Mouse (Mus musculus): Measurements from ENCODE around the gene Abca13.

Abca13 gene

DNA sequence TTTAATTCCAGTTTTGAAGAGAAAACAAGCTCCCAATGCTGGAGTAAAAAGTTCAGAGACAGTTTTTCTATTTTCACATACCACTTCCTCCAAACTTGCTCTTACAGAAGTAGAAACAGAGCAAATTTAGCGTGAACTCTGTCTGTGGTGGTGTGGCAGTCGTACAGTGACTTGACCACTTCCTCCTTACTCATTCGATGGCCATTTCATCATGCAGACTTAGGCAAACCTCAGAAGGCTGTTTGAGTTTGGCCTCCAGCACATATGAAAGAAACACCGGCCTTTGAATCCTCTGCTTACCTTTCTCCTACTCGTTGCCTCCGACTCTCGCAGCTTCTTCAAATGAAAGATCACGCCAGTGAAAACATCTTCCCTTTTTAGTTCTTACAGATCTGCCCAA lies 340.0 kb downstream of the Abca13 start:
- no peak for DNase-seq (ENCODE audit: low read depth, low spot score)

DNA sequence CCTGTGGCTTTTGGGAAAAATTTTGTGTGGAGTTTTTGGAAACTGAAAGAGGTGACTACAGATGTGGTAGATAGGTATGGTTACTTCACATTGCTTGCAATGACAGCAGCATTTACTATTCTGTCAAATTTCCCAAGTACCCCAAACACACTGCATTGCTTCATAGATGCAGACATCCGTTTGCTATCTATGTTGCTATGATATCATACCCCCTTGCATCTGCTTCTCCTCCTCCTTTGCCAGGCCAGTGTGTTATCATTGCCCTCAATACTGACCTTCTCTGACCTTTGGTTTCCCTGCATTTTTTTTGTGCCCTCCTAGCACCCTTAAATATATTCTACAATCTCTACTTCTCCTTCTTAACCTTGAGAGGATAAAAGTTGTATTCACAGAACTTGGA lies 341.4 kb downstream of the Abca13 start:
- no peak for DNase-seq (ENCODE audit: low read depth, low spot score)

DNA sequence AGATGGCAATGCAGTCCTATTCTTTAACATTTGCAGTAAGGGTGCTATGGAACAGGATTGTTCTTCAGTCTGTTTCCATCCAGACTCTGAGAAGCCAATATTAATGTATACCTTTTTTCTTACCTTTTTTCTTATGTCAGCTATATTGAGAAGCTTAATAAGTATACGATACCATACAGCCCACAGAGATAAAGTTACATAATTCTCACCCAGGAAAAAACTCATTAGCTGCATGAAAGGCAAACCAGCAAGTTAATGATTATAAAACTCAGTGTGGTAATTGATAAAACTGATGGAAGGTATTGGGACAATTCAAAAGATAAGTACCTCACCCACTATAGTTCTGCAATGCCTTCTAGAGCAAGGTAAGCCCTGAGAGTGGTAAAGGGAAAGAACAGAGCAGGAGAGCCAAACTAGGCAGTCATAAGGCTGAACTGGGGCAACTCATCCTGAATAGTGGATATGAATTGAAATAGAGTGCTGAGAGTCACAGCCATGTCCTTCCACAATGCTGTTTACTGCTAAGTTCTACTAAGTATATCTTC lies 342.0 kb downstream of the Abca13 start:
- no peak for DNase-seq (ENCODE audit: low read depth, low spot score)

DNA sequence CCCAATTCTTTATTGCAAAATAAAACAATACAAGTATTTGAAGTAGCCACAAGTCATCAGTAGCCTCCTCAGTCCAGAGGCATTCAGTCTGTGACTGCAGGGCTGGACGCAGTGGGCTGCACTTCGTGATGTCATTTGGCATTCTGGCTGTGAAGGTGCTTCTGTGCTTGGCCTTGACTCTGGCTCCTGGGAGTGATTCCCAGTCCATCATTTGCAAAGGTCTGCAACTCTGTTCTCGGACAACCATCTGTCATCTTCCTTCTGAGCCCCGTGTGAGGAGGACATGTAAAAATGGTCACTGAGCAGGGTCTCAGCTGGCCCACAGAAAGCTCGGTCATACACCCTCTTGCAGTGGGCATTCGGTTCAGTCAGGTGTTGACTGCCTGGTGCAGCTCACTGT lies 345.1 kb downstream of the Abca13 start:
- no peak for DNase-seq (ENCODE audit: low read depth, low spot score)

DNA sequence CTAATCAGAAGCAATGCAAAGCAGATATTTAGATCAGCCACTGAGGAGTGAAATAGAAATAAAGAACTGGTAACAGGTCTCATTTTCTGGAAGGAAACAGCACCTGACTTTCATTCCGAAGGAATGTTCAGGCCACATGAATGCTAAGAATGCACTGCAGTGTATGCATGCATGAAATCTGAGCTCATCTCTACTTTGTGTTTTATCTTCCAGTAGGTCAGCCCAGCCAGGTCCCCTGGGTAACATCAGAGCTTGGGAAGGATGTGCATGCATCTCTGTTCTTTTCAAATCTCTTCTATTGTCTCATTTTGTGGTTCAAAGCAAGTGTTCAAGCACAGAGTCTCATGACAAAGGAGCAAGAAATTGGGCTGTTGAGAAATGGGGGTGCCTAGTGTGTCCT lies 346.6 kb downstream of the Abca13 start:
- DNase-seq (ENCODE audit: low read depth, low spot score), result no peak

DNA sequence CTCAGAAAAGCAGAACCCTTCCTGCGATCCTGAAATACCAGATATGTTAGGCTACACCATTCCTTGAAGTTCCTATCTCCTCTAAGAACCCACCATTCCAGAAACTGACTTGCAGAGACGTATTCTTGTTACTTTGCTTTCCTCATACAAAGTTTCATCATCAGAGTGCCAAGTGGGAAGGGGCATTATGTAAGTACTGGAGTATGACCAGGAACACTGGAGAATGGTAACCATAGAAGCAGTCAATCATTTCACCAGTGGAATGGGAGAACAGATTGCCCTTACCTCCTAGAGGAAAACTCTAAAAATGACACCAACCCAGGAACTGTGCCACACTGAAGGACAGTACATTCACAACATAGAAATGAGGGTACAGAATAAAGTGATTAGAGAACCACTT lies 368.3 kb downstream of the Abca13 start:
- DNase-seq (ENCODE audit: low read depth, low spot score), result no peak

DNA sequence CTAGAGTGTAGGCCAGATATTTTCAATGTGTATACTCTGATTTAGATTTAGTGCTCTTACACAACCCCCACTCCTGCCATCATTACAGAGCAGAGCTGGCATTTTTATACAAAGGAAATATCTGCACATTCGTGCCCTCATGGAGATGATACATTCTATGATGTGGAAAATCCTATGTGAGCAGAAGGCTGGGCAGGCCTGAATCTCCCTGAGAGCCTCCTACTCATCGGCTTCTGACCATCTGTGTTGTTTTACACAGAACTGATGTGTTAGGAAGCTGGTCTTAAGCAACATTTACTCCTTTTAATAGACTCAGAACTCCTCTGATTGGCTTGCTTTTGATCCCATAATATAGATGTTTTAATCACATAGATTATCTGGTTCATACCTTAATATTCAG lies 376.6 kb downstream of the Abca13 start:
- DNase-seq (ENCODE audit: low read depth, low spot score), result no peak

DNA sequence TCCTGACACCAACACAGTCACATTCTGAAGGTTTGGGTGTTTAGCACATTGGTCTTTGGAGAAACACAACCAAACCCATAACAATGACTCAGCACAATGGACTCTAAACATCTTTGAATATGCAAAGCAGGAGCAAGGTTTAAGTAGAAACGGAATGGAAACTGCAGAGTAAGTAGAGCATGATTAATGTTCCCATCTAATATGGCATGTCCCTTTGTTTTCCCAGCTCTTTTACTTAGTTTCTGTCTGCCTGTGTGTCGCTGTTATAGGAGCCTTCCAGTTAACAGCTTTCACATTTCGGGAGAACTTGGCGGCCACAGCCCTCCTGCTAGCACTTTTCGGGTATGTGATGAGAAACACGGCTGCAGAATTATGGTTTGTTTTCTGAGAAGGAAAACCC lies 378.6 kb downstream of the Abca13 start:
- DNase-seq (ENCODE audit: low read depth, low spot score), result no peak

DNA sequence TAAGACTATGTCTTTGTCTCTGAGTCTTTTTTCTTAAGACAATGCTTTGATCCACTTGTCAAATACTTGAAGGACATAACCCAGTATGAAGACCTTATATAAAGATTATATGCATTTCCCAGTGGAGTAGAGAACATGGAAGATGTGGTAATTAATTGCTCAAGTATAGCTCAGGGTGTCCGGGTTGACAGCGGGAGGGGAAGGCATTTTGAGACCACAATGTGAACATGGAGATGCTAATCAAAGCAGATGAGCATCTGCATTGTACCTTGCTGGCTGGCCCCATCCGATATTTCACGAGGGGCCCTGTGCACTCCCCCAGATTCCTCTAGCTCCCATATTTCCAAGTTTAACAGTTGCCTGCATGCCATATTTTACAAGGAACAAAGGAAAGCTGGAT lies 383.2 kb downstream of the Abca13 start:
- DNase-seq (ENCODE audit: low read depth, low spot score), result no peak

DNA sequence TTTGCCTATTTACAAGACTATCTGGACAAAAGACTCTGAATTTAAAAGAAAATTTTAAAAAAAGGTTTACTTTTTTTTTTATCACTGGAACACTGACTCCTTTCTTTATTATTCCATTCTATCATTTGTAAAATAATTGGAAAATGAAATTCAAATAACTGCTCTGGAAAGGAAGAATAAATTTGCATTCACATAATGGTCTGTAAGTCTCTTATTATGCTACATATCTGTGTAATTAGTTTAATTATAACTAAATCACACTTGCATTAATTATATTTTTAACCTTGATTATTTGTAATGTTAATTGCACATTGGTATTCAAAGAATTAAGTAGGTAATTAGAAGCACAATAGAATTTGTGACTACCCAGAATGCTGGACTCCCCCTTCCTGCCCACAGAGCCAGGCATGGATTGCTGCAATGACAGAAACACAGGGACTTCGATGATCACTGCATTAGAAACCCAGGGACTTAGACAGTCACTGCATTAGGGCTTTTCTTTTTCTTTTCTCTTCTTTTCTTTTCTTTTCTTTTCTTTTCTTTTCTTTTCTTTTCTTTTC lies 400.1 kb downstream of the Abca13 start:
- DNase-seq (ENCODE audit: low read depth, low spot score), result no peak

DNA sequence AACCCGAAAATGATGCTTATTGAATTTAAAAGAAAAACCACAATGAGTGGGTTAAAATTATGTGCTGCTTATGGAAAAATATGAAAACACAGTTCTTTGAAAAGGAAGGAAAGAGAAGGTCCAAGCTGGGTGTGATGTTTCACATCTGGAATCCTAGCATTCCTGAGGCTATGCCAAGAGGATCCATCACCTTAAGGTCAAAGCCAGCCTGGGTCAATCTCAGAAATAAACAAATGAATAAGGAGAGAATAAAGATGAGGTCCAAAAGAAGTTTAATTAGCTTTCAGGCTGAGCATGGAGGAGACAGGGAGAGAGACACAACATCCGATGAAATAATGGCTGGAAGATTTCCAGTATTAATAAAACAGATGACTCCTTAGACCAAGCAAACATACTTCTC lies 405.6 kb downstream of the Abca13 start:
- no peak for DNase-seq (ENCODE audit: low read depth, low spot score)

DNA sequence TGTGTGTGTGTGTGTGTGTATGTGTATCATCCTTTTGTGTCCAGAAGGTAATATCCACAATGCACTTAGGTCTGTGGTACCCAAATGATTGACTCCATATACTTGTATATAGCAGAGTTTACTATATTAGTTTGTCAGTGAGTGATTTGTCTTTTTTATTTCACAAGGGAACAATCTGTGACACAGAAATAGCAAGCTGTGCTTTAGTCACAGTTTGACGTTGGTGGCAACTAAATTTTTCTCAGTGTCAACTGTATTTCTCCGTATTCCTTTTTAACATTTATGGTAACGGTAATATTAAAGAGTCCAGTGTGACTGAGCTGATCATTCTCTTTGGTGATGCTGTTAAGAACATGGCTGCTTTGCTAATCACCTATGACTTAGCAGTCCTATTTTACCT lies 409.4 kb downstream of the Abca13 start:
- DNase-seq (ENCODE audit: low read depth, low spot score), result no peak

DNA sequence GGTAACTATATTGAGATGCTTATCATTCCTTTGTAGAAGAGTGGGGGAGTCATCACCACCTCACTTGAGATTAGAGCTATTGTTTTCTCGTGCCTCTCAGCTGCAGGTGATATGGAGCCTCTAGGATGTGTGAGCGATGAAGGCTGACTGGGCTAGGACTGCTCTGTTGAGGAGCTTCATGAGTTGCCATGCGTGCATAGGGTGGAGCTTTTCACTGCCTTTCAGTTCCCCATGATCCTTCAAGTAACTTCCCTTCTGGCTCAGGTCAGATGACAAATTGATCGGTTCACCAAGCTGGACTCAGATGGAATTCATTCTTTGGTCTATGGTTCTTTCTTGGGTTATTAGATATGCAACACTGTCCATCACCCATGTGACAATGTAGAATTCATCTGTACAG lies 410.4 kb downstream of the Abca13 start:
- no peak for DNase-seq (ENCODE audit: low read depth, low spot score)

DNA sequence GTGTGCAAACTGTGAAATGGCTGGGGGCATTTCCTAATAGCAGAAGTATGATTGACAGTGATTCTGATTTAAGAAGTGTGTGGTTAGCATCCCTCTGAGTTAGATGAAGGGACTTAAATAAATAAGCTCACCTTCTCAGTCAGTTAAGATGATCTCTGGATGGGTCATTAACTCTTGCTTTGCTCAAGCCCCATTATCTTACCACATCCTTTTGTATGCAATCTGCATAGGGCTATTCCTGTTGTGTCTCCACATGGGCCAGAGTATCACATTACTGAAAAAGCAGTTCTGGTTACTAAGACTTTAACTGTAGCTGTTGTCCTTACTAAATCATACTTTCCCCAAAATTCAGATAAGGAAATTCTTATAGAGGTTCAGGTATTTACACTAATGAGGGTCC lies 416.5 kb downstream of the Abca13 start:
- no peak for DNase-seq (ENCODE audit: low read depth, low spot score)

DNA sequence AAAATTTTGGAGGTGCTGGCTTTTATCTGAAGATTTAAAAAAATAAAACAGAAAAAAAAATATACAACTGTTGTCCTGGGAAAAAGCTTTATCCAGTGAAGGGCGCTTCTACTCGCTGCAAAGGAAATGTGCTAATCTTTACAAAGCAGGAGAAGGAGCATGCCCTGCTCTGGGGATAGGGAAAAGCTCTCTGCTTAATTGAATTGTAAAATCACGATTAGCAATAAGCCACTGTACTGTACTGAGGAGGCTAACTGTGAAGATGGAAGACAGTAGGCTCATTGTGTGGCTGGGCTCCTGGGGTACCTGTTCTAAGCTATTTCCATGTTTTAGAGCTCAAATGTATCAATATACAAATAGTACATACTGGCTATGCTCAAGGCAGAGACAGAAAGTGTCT lies 417.3 kb downstream of the Abca13 start:
- no peak for DNase-seq (ENCODE audit: low read depth, low spot score)

DNA sequence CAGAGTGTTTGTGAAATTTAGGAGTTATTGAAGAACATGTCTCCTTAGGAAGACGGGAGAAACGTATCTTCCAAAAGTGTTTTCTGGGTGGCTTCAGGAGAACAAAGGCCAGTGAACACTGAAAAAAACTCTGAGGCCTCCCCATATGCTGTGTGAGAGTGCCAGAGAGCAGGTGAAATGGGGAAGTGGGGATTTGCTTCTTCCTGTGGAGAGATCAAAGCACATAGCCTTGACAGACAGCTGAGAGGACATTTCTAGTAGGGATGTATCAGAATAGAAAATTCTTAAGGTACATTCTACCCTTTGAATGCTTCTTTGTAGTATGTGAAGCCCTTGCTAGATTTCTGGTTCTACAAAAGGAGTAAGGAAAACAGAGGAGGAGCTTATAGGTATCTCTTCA lies 424.4 kb downstream of the Abca13 start:
- no peak for DNase-seq (ENCODE audit: low read depth, low spot score)

DNA sequence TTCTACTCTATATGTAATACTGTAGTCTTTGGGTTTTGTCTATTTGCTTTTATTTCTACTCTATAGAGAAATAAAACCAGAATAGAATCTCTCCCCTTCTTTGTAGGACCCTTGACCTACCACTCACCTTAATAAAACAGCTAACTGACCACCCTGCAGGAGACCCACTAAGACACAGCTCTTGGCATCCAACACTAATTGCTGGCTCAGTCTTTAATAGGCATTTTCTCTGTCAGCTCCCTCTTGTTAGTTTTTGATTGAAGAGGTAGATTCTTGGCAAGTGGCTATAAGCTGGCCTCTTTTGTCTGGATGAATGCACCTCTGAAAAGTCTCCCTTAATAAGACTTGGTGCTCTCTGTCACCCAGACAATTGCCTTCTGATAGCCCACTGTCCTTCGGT lies 424.9 kb downstream of the Abca13 start:
- DNase-seq (ENCODE audit: low read depth, low spot score), result no peak

DNA sequence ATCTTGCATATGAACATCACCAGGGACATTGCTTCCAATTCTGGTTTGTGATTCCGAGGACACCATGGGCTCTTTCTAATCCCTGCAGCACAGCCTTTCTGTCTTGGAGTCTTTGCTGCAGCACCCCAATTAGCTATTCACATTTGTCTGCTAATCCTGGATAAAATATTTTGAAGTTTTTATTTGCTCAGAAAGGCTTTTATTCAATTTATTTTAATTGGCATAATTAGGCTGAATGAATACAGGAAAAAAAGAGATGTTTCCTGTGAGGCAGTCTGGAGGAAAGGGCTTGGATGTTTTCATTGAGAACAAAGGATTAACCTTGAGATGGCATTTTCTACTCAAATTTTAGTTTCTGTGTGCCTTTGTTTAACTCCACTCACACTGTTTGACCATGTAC lies 428.2 kb downstream of the Abca13 start:
- no peak for DNase-seq (ENCODE audit: low read depth, low spot score)

DNA sequence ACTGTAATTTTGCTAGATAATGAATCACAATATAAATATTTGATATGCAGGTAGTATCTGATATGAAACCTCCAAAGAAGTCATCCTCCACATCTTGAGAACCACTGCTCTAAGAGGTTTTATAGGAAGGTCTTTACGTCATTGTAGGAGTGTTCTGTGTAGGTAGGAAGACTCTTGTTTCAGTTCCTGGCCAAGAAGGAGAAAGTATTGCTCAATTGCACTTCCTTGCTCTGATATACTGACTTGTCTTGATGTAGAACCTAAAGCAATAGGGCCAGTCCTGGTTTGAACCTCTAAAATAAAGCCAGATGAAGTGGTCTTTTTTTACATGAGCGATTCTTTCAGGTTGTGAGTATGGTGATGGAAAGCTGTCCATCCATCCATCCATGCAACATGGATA lies 431.1 kb downstream of the Abca13 start:
- no peak for DNase-seq (ENCODE audit: low read depth, low spot score)

DNA sequence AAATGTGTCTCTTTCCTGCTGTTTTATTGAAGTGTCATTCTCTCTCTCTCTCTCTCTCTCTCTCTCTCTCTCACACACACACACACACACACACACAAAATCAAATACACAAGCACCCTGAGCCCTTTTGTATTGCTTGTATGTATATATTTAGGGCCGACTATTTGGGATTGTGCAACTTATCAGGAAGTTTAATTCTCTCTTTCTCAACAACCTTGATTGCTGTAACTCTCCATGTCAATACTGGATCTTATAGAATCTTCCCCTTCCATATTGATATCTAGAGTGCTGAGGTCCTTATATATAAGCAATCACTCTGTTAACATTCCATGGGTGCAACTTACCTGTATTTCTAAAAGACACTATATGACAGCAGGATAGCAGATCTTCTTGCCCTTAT lies 433.0 kb downstream of the Abca13 start:
- no peak for DNase-seq (ENCODE audit: low read depth, low spot score)

DNA sequence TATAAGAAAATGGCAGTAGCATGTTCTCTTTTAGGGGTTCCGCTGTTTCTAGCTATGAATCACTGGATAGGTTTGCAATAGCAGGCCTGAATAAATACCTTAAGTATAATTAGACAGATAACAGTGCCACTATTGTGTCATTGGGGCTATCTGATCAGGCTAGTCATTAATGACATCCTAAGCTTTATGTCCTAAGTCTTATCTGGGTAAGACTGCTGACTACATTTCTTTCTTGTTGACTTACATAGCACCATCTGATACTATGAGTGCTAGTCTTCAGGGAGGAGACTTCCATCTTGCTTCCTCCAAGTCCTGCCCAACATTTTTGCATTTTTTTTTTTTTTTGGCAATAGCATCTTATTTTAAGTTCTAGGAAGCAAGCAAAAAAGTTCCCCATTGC lies 434.1 kb downstream of the Abca13 start:
- no peak for DNase-seq (ENCODE audit: low read depth, low spot score)

DNA sequence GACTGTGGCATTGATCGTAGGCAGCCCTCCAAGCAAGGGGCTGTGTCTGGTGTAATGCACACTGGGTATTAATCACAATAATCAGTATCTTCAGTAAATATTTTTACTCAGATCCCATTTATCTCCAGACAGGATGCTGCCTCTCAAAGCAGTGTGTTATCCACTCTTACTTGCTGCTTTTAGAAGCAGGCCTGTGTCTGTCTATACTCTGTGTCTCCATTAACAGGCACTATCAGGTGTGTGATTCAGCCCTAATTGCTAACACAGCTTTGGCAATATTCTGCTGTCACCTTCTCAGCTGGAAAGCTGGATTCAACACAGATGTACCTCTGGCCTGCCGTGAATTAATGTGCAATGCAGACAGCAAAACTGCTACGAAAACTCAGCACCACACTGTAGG lies 455.5 kb downstream of the Abca13 start:
- DNase-seq (ENCODE audit: low read depth, low spot score), result no peak

DNA sequence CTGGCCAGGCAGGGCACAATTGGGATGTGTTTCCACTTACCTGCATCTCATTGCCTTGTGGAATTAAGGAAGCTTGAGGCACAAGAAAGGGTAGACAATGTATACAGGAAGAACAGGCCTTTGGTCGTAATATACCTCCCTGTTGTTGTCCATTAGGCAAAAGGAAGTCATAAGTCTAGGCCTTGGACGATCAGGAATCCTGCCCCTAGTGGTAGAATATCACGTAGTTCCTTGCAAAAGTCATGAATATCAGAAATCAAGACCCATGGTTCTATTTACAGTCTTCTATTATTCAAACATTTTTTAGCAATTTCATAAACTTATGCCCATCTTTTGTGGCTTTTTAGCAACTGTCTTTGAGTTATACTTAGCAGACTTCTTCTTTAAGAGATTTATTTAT lies 456.2 kb downstream of the Abca13 start:
- DNase-seq (ENCODE audit: low read depth, low spot score), result peak; percentile 5

DNA sequence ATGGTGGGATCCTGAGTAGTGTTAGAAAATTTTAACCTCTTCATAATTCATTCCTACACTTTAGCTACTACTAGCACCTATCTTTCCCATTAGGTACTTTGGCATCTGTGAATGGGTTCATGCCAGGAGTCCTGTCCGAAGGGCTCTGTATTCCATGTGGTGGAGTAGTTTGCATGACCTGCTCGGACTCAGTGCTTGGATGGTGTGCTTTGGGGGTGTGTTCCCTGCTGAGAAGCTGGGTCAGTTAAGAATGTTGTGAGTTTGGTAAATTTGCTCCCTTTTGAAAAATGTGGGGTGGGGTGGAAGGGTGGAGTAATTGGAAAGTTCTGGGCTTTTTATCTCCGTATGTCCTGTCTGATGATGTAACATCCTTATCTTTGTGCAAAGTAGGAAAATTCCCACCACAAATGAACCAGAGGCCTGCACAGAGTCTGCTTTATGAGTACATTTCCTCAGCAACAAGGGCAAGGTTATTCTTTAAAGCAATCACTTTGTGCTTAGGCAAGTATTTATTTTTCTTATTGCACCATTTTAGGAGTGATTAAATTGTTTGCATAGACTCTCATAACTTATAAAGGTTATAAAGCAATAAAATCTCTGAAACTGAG lies 475.0 kb downstream of the Abca13 start:
- DNase-seq (ENCODE audit: low read depth, low spot score), result no peak

All from 3T3-L1 (cell line).